Mouse (Mus musculus) forebrain, postnatal 0 days (tissue): ENCODE data around the gene Krt80. TPM values are rescaled to one million over a fixed set of nuclear protein-coding genes. Genes with fewer than 3 reads are reported as not detected.

Experiments used
- ATAC-seq: fragments of 200-750 bp; cut with Nextera tagmentation; 2 replicates; pipeline ENCODE4 v1.8.0; 2017; ENCODE audit warnings: mild to moderate bottlenecking, moderate library complexity
- DNase-seq: peaks from one replicate; pipeline ENCODE4 v3.0.0-alpha.2; 2015
- H3K27ac ChIP-seq: fragments of 300-500 bp; sonication (generic); 2 replicates; pipeline ENCODE4 v1.5.1; 2014; ENCODE audit warnings: low read depth, mild to moderate bottlenecking, antibody characterized with exemption, low read length, moderate library complexity, mixed read lengths
- H3K27me3 ChIP-seq: fragments of 300-500 bp; sonication (generic); 2 replicates; pipeline ENCODE4 v1.6.1; 2014; ENCODE audit warnings: mild to moderate bottlenecking, low read length, mixed read lengths; ENCODE audit not compliant: insufficient read depth
- H3K36me3 ChIP-seq: fragments of 300-500 bp; sonication (generic); 2 replicates; pipeline ENCODE4 v1.6.1; 2014; ENCODE audit warnings: mild to moderate bottlenecking, moderate library complexity; ENCODE audit not compliant: insufficient read depth
- H3K4me1 ChIP-seq: fragments of 300-500 bp; sonication (generic); 2 replicates; pipeline ENCODE4 v1.6.1; 2014; ENCODE audit warnings: antibody characterized with exemption; ENCODE audit not compliant: insufficient read depth
- H3K4me2 ChIP-seq: fragments of 300-500 bp; sonication (generic); 2 replicates; pipeline ENCODE4 v1.6.1; 2014; ENCODE audit warnings: low read depth, mild to moderate bottlenecking, moderate library complexity
- H3K4me3 ChIP-seq: fragments of 300-500 bp; sonication (generic); 2 replicates; pipeline ENCODE4 v1.5.1; 2014; ENCODE audit warnings: low read depth, low read length, mixed read lengths
- H3K9ac ChIP-seq: fragments of 300-500 bp; sonication (generic); 2 replicates; pipeline ENCODE4 v1.6.1; 2014; ENCODE audit warnings: mild to moderate bottlenecking
- H3K9me3 ChIP-seq: fragments of 300-500 bp; sonication (generic); 2 replicates; pipeline ENCODE4 v1.6.1; 2016; ENCODE audit warnings: low read length
- CTCF ChIP-seq: sonication (generic); IDR thresholded peaks from 2 replicates; pipeline ENCODE4 v1.5.1; 2016; ENCODE audit warnings: antibody characterized with exemption, control low read depth, low read depth
- WGBS: fragments of 180-500 bp; shearing (Covaris S2); extraction: QIAGEN DNeasy Blood & Tissue Kit; methylation state at CpG from one replicate; pipeline ENCODE4 v1.1.7; 2014; 5-methylcytosine and 5-hydroxymethylcytosine counted together
- polyA plus RNA-seq: library from polyadenylated mRNA; unstranded; fragments of >200 nt; fragmentation: Nextera tagmentation; extraction: Ambion mirVana; gene quantifications from 2 replicates; pipeline ENCODE4 v1.2.1, GENCODE M21; 2015
- total RNA-seq: library from RNA; depleted of rRNA; stranded (reverse); fragments of >200 nt; gene quantifications from 2 replicates; pipeline ENCODE4 v1.2.3, GENCODE M21; 2014

Krt80 gene
- total and polyA plus RNA-seq, 2 experiments from 2014 or later, result 0.16 to 0.29 TPM

DNA sequence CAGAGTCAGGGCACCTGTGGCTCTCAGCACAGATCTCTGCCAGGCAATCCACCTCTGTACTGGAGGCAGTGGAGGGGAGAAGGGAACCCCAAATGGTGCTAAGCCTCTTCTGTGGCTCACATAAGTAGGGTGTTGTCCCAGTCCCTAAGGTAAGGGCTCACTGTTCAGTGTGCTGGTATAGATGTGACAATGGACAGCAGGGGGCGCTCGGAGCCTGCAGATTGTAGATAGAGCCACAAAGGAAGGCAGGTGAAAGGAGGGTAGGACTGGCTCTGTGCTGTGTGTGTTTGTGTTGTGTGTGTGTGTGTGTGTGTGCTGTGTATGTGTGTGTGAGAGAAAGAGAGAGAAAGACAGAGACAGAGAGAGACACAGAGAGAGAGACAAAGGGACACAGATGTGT is 30.4 kb downstream of the Krt80 start:
- H3K9me3 ChIP-seq, result no peaks in the 10 kb centered on the region
- H3K4me2 ChIP-seq, result no peak overlapping the region
- no peak overlapping the region for H3K9ac ChIP-seq
- 0% methylated on average over 2 of the region's 2 CpGs for WGBS
- H3K27ac ChIP-seq, result no peak overlapping the region
- H3K4me1 ChIP-seq, result no peaks in the 10 kb centered on the region
- ATAC-seq (peak; percentile 97), DNase-seq (peak; percentile 93)
- no peaks in the 10 kb centered on the region for H3K36me3 ChIP-seq
- peak; percentile 98 for TF ChIP-seq CTCF
- H3K27me3 ChIP-seq, result no peaks in the 10 kb centered on the region; the same call in 1 of the 2 replicates
- H3K4me3 ChIP-seq, result no peak overlapping the region

DNA sequence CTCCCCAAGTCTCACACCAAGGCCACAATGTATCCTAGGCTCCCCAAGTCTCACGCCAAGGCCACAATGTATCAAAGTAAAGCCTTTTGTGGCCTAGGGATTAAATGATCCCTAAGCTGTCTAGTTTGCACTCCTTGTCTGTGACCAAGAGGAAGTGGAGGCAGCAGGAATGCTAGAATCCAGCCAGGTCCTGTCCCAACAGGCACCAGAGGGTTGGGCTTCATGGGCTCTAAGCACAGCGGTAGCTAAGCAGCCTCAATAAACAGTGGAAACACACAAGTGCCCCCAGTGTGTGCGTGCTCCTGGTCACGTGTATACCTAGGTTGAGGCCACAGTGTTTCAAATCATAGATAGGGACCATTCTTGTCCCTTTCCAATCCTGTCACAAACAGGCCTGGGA is 31.6 kb downstream of the Krt80 start:
- 81% methylated on average over 4 of the region's 4 CpGs for WGBS
- Histone ChIP-seq H3K4me1 (no peaks in the 10 kb centered on the region), H3K4me2 (no peak overlapping the region), H3K4me3 (no peak overlapping the region), H3K9ac (no peak overlapping the region), H3K9me3 (no peaks in the 10 kb centered on the region), H3K36me3 (no peaks in the 10 kb centered on the region), H3K27ac (no peak overlapping the region), H3K27me3 (no peaks in the 10 kb centered on the region)
- no peak for DNase-seq
- TF ChIP-seq CTCF, result no peak
- ATAC-seq, result no peak

DNA sequence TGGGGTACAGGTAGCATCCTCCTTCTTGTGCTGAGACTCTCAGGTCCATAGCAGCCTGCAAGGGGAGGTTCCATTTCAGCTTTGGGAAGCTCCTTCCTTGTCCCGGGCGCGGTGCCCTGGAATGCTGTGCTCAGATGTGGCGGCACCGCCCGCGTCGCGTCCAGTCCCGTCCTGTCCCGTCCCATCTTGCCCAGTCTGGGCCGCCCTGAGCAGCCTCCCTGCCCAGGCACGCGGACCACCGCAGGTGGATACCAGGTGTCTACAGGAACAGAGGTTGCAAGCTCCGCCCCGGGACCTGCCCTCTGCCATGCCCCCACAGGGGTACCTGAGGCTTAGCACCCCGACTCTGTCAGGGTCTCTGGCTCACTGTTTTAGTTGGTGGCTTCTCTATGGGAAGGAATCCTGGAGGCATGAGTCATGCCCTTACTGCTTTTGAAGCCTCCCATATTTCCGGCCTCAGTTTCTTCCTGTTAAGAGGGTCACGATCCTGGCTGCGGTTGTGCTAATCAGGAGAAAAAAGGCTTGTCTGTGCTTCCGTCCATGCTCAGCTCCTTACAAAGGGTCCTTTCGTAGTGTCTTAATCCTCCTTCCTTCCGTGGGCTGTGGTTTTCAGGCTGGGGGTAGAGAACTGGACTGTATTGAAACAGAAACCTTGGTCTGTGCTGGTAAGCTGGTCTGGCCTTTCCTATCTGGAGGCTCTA is 33.3 kb downstream of the Krt80 start:
- ATAC-seq (no peak), DNase-seq (no peak)
- no peak overlapping the region for H3K4me2 ChIP-seq
- H3K36me3 ChIP-seq, result no peaks in the 10 kb centered on the region
- no peaks in the 10 kb centered on the region for H3K4me1 ChIP-seq
- WGBS, result 52% methylated on average over 24 of the region's 24 CpGs
- no peak overlapping the region for H3K27ac ChIP-seq
- H3K9me3 ChIP-seq, result no peaks in the 10 kb centered on the region
- H3K4me3 ChIP-seq, result no peak overlapping the region
- H3K9ac ChIP-seq, result no peak overlapping the region
- TF ChIP-seq CTCF, result no peak
- no peaks in the 10 kb centered on the region for H3K27me3 ChIP-seq

DNA sequence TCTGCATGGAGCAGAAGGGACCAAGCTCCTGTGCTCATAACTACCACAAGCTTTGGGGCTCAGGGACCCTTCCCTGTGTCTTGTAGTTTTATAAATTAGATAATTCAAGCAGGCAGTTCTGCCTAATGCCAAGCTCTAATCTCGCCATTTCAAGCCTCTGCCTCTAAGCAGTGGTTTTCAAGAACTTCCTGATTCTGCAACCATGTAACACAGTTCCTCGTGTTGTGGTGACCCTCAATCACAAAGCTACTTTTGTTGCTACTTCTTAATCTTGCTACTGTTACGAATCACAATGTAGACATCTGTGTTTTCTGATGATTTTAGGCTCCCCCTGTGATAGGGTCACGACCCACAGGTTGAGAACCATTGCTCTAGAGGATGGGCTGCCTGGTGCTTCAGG is 36.3 kb downstream of the Krt80 start:
- no peaks in the 10 kb centered on the region for H3K9me3 ChIP-seq
- H3K4me2 ChIP-seq, result no peak overlapping the region
- no peak overlapping the region for H3K27ac ChIP-seq
- DNase-seq, result no peak
- no peak overlapping the region for H3K9ac ChIP-seq
- no peak for TF ChIP-seq CTCF
- no peak overlapping the region for H3K4me3 ChIP-seq
- no peaks in the 10 kb centered on the region for H3K27me3 ChIP-seq
- H3K4me1 ChIP-seq, result no peaks in the 10 kb centered on the region
- WGBS, result 58% methylated on average over 4 of the region's 4 CpGs
- no peaks in the 10 kb centered on the region for H3K36me3 ChIP-seq
- no peak for ATAC-seq

GRCm38 (mm10) chr15:101333165-101333564 is 36.8 kb downstream of the Krt80 start:
- no peak overlapping the region for H3K4me3 ChIP-seq
- H3K4me2 ChIP-seq, result no peak overlapping the region
- no peaks in the 10 kb centered on the region for H3K36me3 ChIP-seq
- H3K4me1 ChIP-seq, result no peaks in the 10 kb centered on the region
- WGBS, result 61% methylated on average over 1 of the region's 1 CpGs
- no peaks in the 10 kb centered on the region for H3K9me3 ChIP-seq
- DNase-seq (no peak), ATAC-seq (no peak)
- TF ChIP-seq CTCF, result no peak
- no peaks in the 10 kb centered on the region for H3K27me3 ChIP-seq
- H3K9ac ChIP-seq, result no peak overlapping the region
- no peak overlapping the region for H3K27ac ChIP-seq

- Histone ChIP-seq H3K4me2 (no peak overlapping the region), H3K4me1 (no peaks in the 10 kb centered on the region), H3K36me3 (no peaks in the 10 kb centered on the region), H3K9ac (no peak overlapping the region), H3K4me3 (no peak overlapping the region), H3K27me3 (no peaks in the 10 kb centered on the region), H3K9me3 (no peaks in the 10 kb centered on the region), H3K27ac (no peak overlapping the region)
- DNase-seq, result no peak
- 60% methylated on average over 4 of the region's 4 CpGs for WGBS
- no peak for TF ChIP-seq CTCF
- ATAC-seq, result no peak
These were observed 37.6 kb downstream of the Krt80 start for GRCm38 (mm10) chr15:101332370-101332769.

GRCm38 (mm10) chr15:101331090-101331489 is 38.9 kb downstream of the Krt80 start:
- no peak overlapping the region for H3K4me2 ChIP-seq
- no peaks in the 10 kb centered on the region for H3K27me3 ChIP-seq
- no peaks in the 10 kb centered on the region for H3K36me3 ChIP-seq
- no peak overlapping the region for H3K4me3 ChIP-seq
- H3K9me3 ChIP-seq, result no peaks in the 10 kb centered on the region
- 82% methylated on average over 4 of the region's 4 CpGs for WGBS
- no peak overlapping the region for H3K27ac ChIP-seq
- no peaks in the 10 kb centered on the region for H3K4me1 ChIP-seq
- ATAC-seq (no peak), DNase-seq (no peak)
- H3K9ac ChIP-seq, result no peak overlapping the region
- TF ChIP-seq CTCF, result no peak

DNA sequence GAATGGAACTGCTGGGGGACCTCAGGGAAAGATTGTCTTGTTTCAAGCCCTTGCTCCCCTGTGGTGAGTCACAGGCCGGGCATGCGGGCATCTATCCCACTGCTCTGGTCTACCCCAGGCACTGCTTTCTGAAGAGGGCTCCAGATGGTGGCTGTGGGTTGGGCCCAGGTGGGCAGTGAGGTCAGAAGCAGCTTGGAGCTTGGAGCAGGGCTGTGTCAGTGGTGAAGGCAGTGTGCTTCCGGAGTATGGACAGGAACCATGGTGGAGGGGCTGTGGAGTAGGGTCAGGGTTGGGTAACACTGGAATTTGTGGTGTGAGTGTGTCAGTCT is 40.4 kb downstream of the Krt80 start:
- no peak for TF ChIP-seq CTCF
- Histone ChIP-seq H3K4me1 (no peaks in the 10 kb centered on the region), H3K27ac (no peak overlapping the region), H3K9me3 (no peaks in the 10 kb centered on the region), H3K36me3 (no peaks in the 10 kb centered on the region), H3K27me3 (no peaks in the 10 kb centered on the region), H3K9ac (no peak overlapping the region), H3K4me2 (no peak overlapping the region), H3K4me3 (no peak overlapping the region)
- DNase-seq (no peak), ATAC-seq (no peak)
- WGBS, result 64% methylated on average over 3 of the region's 3 CpGs
